Mouse (Mus musculus) urinary bladder, postnatal 36 days (tissue): Measurements from ENCODE around the gene Rnf222.
"Not testable (repeated sequence)": the region's sequence is repeated elsewhere in the genome, so short reads cannot be mapped to it uniquely, and the experiment has no call there.

Source experiments
- DNase-seq, 2 experiments: peaks; one replicate each; pipeline ENCODE4 v3.0.0; 2022; ENCODE audit warnings: low spot score in 2 of 2, mixed read lengths in 1 of 2

Gene Rnf222

GRCm38 (mm10) chr11:68908846-68909503 lies 20.6 kb downstream of the Rnf222 start:
- DNase-seq = no peak

- no peak for DNase-seq
These were observed 23.3 kb downstream of the Rnf222 start for GRCm38 (mm10) chr11:68911531-68912177.

- DNase-seq = no peak
These were observed 26.2 kb downstream of the Rnf222 start for GRCm38 (mm10) chr11:68914566-68914965.

- no peak for DNase-seq
These were observed 34.8 kb downstream of the Rnf222 start for GRCm38 (mm10) chr11:68923191-68923590.

- no peak for DNase-seq
These were observed 36.4 kb downstream of the Rnf222 start for GRCm38 (mm10) chr11:68924749-68925148.

- DNase-seq = no peak
These were observed 38.6 kb downstream of the Rnf222 start, which contains the start of gene Odf4 for GRCm38 (mm10) chr11:68926981-68927380. Odf4 (minus strand) TSS chr11:68927081.

GRCm38 (mm10) chr11:68929947-68930346 lies 41.6 kb downstream of the Rnf222 start:
- no peak for DNase-seq

GRCm38 (mm10) chr11:68933885-68934507 lies 45.6 kb downstream of the Rnf222 start:
- DNase-seq = no peak

- DNase-seq = not testable (repeated sequence)
These were observed 48.6 kb downstream of the Rnf222 start for GRCm38 (mm10) chr11:68936951-68937350.

GRCm38 (mm10) chr11:68939451-68940304 lies 51.3 kb downstream of the Rnf222 start:
- peak; percentile 76 to 88 for DNase-seq

GRCm38 (mm10) chr11:68940516-68940915 lies 52.2 kb downstream of the Rnf222 start:
- no peak for DNase-seq

GRCm38 (mm10) chr11:68942731-68943130 lies 54.4 kb downstream of the Rnf222 start:
- no peak for DNase-seq

- no peak for DNase-seq
These were observed 56.9 kb downstream of the Rnf222 start for GRCm38 (mm10) chr11:68945245-68945644.
